Mouse (Mus musculus) granulocyte monocyte progenitor cell, adult 5-6 weeks (primary cell): ENCODE results near the gene Med28. TPM values are rescaled to one million over a fixed set of nuclear protein-coding genes. Genes with fewer than 3 reads are reported as not detected.
A peak's percentile ranks its signal among the peaks of the same experiment; 100 is the strongest.

Experiments
- ATAC-seq: replicated peaks from 2 replicates; pipeline ENCODE4 v1.8.0; 2016; ENCODE audit warnings: mild to moderate bottlenecking, moderate TSS enrichment, inconsistent platforms; ENCODE audit not compliant: poor library complexity, severe bottlenecking
- total RNA-seq, 2 experiments: library from RNA; stranded (forward) in 1 of 2; stranded (reverse) in 1 of 2; fragments of 200-712, 200-1000 nt in 1 of 2; fragments of >200 nt in 1 of 2; fragmentation: Nextera tagmentation in 1 of 2; gene quantifications; 2 replicates each; pipeline ENCODE4 v1.2.3; 2014 to 2017

The Med28 gene
- total RNA-seq, 2 experiments from 2014 or later, result 57.0 to 78.5 TPM

DNA sequence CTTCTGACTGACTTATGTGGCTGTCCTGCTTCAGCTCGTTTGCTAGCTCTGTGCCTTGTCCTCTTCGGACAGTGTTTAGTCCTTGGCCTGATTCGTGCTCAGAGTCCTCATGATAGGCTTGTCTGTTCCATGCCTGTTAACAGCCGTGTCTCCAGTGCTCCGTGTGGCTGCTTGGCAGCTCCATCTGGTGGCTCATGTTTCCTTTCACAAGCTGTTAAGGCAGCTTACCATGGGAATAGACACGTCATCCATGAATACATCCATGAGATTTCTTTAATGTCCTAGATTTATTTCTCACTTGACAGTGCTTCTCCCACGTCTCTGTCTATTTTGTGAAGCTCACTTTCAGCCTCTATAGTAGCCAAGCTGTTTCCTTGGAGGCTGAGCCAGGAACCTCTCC is 10.0 kb upstream of the Med28 start:
- ATAC-seq, result no peak

DNA sequence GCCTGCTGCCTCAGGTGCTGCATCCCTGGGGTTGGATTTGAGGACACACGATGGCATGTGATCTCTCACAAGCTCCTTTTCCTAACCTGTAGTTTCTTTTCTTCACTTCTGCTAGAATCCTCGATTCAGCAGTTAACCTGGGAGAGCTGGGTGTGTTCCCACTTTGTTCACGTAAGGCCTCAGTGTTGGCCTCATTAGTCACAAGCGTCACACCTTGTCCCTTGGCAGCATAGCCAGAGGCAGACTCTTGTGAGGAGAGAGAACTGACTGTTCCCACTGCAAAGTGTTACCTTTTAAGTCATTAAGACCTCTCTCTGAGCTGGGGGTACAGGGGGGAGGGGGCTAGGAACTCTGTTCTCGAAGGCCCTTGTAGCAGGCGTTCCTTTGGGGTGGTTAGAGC is 7.1 kb upstream of the Med28 start:
- no peak for ATAC-seq

- no peak for ATAC-seq
Observed at GRCm38 (mm10) chr5:45513511-45513910, 6.5 kb upstream of the Med28 start.

GRCm38 (mm10) chr5:45514599-45514998 is 5.4 kb upstream of the Med28 start:
- no peak for ATAC-seq

- ATAC-seq, result no peak
Observed at GRCm38 (mm10) chr5:45515151-45515743, 4.8 kb upstream of the Med28 start.

DNA sequence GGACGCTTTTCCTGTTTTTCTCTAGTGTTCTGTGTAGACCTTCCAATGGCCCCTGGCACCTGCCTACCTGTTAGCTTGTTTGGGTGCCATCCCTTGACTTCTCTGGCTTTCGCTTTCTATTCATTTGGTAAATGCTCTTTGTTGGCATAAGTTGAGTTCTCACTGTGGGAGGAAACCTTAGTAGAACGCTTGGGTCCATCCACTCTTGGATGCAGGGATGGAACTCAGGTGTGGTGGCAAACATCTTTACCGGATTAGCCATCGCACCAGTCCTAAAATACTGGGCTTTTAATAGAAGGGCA is 731 bp downstream of the Med28 start:
- ATAC-seq, result no peak; the same call in 1 of the 2 replicates

DNA sequence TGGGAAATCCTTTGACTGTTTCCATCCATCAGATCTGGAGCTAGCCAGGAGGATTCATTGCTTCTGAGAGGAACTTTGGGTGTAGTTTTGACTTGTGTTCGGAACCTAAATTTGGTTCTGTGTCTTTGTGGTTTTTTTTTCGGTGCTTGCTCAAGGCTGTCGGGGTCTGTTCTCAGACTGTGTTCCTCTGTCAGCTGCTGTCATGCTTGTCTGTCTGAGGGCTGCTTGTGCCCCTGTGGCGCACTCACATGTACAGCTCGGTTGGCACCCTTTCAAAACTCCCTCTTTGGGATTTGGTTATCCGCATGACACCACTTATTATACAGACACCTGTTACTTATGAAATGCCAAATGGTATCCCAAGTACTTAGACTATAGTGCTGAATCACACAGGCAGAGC is 1.6 kb downstream of the Med28 start:
- no peak for ATAC-seq

- no peak for ATAC-seq
Observed at GRCm38 (mm10) chr5:45525101-45525500, 5.1 kb downstream of the Med28 start.

GRCm38 (mm10) chr5:45526338-45526737 is 6.3 kb downstream of the Med28 start:
- peak; percentile 80 for ATAC-seq

DNA sequence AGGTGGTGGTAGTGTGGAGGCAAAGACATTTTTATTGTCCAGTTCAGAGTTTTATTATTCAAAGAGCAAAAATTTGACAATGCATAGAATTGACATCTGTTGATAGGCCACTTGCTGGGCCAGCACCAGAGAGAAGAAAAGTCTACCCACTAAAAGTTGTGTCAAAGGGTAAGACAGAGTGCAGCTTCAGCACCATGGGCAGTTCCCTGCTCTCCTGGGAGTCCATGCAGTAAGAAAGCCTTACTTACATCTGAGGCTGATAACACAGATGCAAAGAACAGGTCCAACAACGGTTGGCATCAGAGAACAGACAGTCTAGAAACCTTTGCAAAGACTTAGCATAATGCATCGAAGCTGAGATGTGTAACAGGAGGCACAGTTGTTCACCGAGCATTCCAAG is 9.7 kb downstream of the Med28 start:
- ATAC-seq, result no peak

GRCm38 (mm10) chr5:45534319-45535098 is 14.5 kb downstream of the Med28 start:
- peak; percentile 96 for ATAC-seq

DNA sequence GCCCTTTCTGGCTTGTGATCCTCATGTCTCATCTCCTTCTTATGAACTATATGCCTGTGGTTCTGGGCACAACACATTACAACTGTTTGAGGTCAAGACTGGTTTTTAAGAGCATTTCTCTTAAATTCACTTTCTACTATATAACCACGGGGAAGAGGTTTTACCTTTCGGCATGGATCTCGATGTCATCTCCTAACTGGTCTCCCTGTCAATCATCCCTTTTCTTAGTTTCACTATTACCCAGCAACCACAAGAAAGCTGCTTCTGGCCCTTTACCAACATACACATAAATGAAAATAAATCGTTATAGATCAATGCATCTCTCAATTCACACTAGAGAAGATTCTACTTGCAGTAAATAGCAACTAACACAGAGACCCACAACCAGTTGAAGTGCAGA is 15.1 kb downstream of the Med28 start:
- ATAC-seq, result no peak

GRCm38 (mm10) chr5:45539502-45539901 is 19.5 kb downstream of the Med28 start:
- ATAC-seq, result 0 out of 2 replicates have a peak, but pooled peaks have one; percentile 32

DNA sequence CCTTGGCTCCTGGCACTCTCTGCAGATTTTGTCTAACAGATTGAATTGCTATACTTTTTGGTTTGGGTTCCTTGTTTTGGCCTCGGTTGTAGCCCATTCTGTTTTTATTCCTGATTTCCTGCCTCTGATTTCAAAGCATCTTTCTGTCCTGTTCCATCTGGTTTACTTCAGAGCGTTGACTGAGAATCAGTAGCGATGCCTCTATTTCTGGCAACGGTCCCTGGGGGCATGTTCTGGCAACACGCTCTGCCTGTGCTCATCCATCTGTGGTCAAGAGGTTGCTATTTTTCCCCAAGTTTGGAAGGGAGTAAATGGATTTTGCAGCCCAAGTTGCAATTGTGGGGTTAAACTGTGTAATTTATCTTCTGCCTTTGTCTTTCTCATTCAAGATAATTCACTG is 23.3 kb downstream of the Med28 start:
- no peak for ATAC-seq

DNA sequence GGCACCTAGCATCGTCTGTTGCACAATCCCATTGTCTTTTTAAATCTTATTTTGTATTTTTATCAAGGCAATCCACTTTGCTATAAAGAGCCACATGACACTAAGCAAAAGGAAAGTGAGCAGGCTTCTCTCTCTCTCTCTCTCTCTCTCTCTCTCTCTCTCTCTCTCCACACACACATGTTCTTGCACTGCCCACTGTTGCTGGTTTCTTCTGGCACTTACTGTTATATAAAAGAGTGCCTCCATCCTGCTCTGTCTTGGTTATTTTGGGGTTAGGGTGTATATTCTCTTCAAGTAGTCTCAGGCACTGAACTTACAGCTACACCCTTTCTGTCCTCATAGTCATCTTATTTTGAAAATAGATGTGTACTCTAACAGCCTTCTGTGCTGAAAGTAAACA is 29.6 kb downstream of the Med28 start:
- ATAC-seq, result no peak

DNA sequence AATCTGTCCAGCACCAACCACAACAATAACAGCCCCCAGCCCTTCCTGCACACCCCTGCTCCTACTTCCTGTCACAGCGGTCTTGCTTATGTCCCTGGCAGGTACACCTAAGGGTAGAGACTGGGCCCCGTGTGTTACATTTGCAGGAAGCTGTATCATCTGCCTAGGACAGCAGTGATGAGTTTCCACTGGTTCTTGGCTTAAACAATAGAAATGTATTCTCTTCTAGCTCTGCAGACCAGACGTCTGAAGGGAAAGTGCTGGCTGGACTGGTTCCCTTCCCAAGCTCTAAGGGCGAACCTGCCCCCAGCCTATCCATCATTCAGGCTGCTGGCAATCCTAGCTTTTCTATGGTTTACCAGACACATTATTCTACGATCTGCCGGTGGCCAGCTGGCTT is 44.0 kb downstream of the Med28 start:
- ATAC-seq, result no peak

GRCm38 (mm10) chr5:45565829-45566228 is 45.8 kb downstream of the Med28 start:
- no peak for ATAC-seq

DNA sequence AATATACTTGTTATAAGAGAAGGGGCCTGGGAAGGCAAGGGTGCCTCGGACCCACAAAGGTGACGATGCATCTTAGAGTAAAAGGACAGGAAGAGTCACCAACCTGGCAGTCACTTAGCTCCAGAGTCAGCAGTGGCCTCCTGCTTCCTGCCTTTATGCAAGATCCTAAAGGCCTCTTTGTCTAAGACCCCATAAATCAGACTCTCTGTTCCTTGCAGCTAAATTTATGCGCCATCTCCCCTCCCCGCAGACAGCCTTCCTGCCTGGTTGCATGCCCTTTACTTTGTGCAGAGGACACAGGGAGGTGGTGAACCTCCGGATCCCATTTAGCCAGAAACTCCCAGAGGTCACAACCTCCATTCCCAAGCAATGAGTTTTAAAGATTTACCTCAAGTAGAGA is 52.8 kb downstream of the Med28 start:
- ATAC-seq, result no peak

- ATAC-seq, result no peak
Observed at GRCm38 (mm10) chr5:45576716-45577115, 56.7 kb downstream of the Med28 start.

DNA sequence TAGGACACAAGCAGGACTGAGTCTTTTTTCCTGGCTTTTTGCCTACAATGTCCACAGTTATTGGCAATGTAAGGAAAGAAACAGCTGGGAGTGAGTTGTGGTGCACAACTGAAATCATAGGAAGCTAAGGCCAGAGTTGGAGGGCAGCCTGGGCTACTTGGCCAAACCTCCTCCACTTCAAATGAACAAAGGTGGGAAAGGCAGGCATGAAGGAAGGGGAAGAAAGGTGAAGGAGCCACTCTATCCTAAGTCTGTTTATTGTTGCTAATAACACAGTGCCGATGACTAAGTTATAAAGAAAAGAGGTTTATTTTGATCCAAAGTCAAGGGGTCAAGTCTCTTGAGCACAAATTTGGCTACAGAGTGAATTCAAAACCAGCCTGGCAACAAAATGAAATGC is 57.3 kb downstream of the Med28 start:
- ATAC-seq, result no peak
